Mouse (Mus musculus) intestine, postnatal 0 days (tissue): ENCODE results near the gene Slc25a13. TPM values are rescaled to one million over a fixed set of nuclear protein-coding genes. Genes with fewer than 3 reads are reported as not detected.
"Not testable (repeated sequence)": the region's sequence is repeated elsewhere in the genome, so short reads cannot be mapped to it uniquely, and the experiment has no call there.

ENCODE experiments used
- ATAC-seq: fragments of 200-750 bp; cut with Nextera tagmentation; 2 replicates; pipeline ENCODE4 v1.8.0; 2017; ENCODE audit warnings: mild to moderate bottlenecking, moderate TSS enrichment, moderate library complexity
- H3K27ac ChIP-seq: fragments of 300-500 bp; sonication (generic); 2 replicates; pipeline ENCODE4 v1.5.1; 2014; ENCODE audit warnings: mild to moderate bottlenecking, low read depth, low read length, moderate library complexity
- H3K27me3 ChIP-seq: fragments of 300-500 bp; sonication (generic); replicated peaks from 2 replicates; pipeline ENCODE4 v1.6.1; 2014; ENCODE audit warnings: low read length, mixed read lengths; ENCODE audit not compliant: control insufficient read depth, insufficient read depth
- H3K36me3 ChIP-seq: fragments of 300-500 bp; sonication (generic); 2 replicates; pipeline ENCODE4 v1.6.1; 2014; ENCODE audit warnings: mild to moderate bottlenecking, moderate library complexity; ENCODE audit not compliant: control insufficient read depth, insufficient read depth
- H3K4me1 ChIP-seq: fragments of 300-500 bp; sonication (generic); replicated peaks from 2 replicates; pipeline ENCODE4 v1.6.1; 2014; ENCODE audit warnings: antibody characterized with exemption, low read length, mixed read lengths; ENCODE audit not compliant: control insufficient read depth, insufficient read depth
- H3K4me2 ChIP-seq: fragments of 300-500 bp; sonication (generic); replicated peaks from 2 replicates; pipeline ENCODE4 v1.6.1; 2014; ENCODE audit warnings: low read depth, mild to moderate bottlenecking, moderate library complexity
- H3K4me3 ChIP-seq: fragments of 300-500 bp; sonication (generic); 2 replicates; pipeline ENCODE4 v1.5.1; 2014; ENCODE audit warnings: low read depth, low read length
- H3K9ac ChIP-seq: fragments of 300-500 bp; sonication (generic); 2 replicates; pipeline ENCODE4 v1.6.1; 2014; ENCODE audit warnings: mild to moderate bottlenecking, low read depth, low read length
- H3K9me3 ChIP-seq: fragments of 300-500 bp; sonication (generic); 2 replicates; pipeline ENCODE4 v1.6.1; 2016; ENCODE audit warnings: mixed run types; ENCODE audit not compliant: control insufficient read depth
- CTCF ChIP-seq: sonication (generic); IDR thresholded peaks from 2 replicates; pipeline ENCODE4 v1.5.1; 2016; ENCODE audit warnings: low read depth, mild to moderate bottlenecking, control low read depth, antibody characterized with exemption, moderate library complexity
- WGBS: fragments of 180-500 bp; shearing (Covaris S2); extraction: QIAGEN DNeasy Blood & Tissue Kit; methylation state at CpG from one replicate; pipeline ENCODE4 v1.1.7; 2014; 5-methylcytosine and 5-hydroxymethylcytosine counted together
- polyA plus RNA-seq: library from polyadenylated mRNA; unstranded; fragments of >200 nt; fragmentation: Nextera tagmentation; extraction: Ambion mirVana; gene quantifications from 2 replicates; pipeline ENCODE4 v1.2.1, GENCODE M21; 2015

The Slc25a13 gene
- polyA plus RNA-seq, 1 experiment from 2014 or later = 32.3 TPM

GRCm38 (mm10) chr6:6207836-6208235 lies 9.1 kb downstream of the Slc25a13 start:
- H3K4me2 ChIP-seq = no peak overlapping the region
- H3K9me3 ChIP-seq = no peaks in the 10 kb centered on the region
- no peaks in the 10 kb centered on the region for H3K36me3 ChIP-seq
- ATAC-seq = no peak
- no peak for TF ChIP-seq CTCF
- H3K4me1 ChIP-seq = no peaks in the 10 kb centered on the region
- no peak overlapping the region for H3K9ac ChIP-seq
- no peaks in the 10 kb centered on the region for H3K27me3 ChIP-seq
- 55% methylated on average over 3 of the region's 3 CpGs for WGBS
- H3K27ac ChIP-seq = no peak overlapping the region
- H3K4me3 ChIP-seq = no peak overlapping the region

GRCm38 (mm10) chr6:6207395-6207794 lies 9.6 kb downstream of the Slc25a13 start:
- 33% methylated on average over 1 of the region's 1 CpGs for WGBS
- TF ChIP-seq CTCF = no peak
- Histone ChIP-seq H3K4me1 (no peaks in the 10 kb centered on the region), H3K27ac (no peak overlapping the region), H3K9ac (no peak overlapping the region), H3K27me3 (no peaks in the 10 kb centered on the region), H3K36me3 (no peaks in the 10 kb centered on the region), H3K9me3 (no peaks in the 10 kb centered on the region), H3K4me2 (no peak overlapping the region), H3K4me3 (no peak overlapping the region)
- ATAC-seq = peak; percentile 54; the same call in 1 of the 2 replicates

GRCm38 (mm10) chr6:6205599-6206165 lies 11.3 kb downstream of the Slc25a13 start:
- TF ChIP-seq CTCF = peak; percentile 24; the same call in 1 of the 2 replicates
- H3K4me1 ChIP-seq = no peaks in the 10 kb centered on the region
- H3K9me3 ChIP-seq = no peaks in the 10 kb centered on the region
- no peaks in the 10 kb centered on the region for H3K36me3 ChIP-seq
- no peak overlapping the region for H3K27ac ChIP-seq
- no peaks in the 10 kb centered on the region for H3K27me3 ChIP-seq
- H3K9ac ChIP-seq = no peak overlapping the region
- no peak overlapping the region for H3K4me2 ChIP-seq
- 46% methylated on average over 3 of the region's 3 CpGs for WGBS
- peak; percentile 23; the same call in 1 of the 2 replicates for ATAC-seq
- H3K4me3 ChIP-seq = no peak overlapping the region

- H3K9ac ChIP-seq = no peak overlapping the region
- no peaks in the 10 kb centered on the region for H3K9me3 ChIP-seq
- H3K4me3 ChIP-seq = no peak overlapping the region
- no peak overlapping the region for H3K4me2 ChIP-seq
- H3K27me3 ChIP-seq = no peaks in the 10 kb centered on the region
- H3K4me1 ChIP-seq = no peaks in the 10 kb centered on the region
- H3K36me3 ChIP-seq = no peaks in the 10 kb centered on the region
- WGBS = 87% methylated on average over 6 of the region's 6 CpGs
- no peak for ATAC-seq
- no peak for TF ChIP-seq CTCF
- H3K27ac ChIP-seq = no peak overlapping the region
These were observed 14.5 kb downstream of the Slc25a13 start for GRCm38 (mm10) chr6:6202451-6202850.

GRCm38 (mm10) chr6:6201977-6202376 lies 15.0 kb downstream of the Slc25a13 start:
- no peak for TF ChIP-seq CTCF
- no peaks in the 10 kb centered on the region for H3K36me3 ChIP-seq
- ATAC-seq = no peak
- no peak overlapping the region for H3K9ac ChIP-seq
- H3K4me2 ChIP-seq = no peak overlapping the region
- no peak overlapping the region for H3K27ac ChIP-seq
- H3K4me3 ChIP-seq = no peak overlapping the region
- H3K9me3 ChIP-seq = no peaks in the 10 kb centered on the region
- 90% methylated on average over 5 of the region's 5 CpGs for WGBS
- H3K4me1 ChIP-seq = no peaks in the 10 kb centered on the region
- no peaks in the 10 kb centered on the region for H3K27me3 ChIP-seq

GRCm38 (mm10) chr6:6199138-6199870 lies 17.7 kb downstream of the Slc25a13 start:
- H3K9ac ChIP-seq = no peak overlapping the region
- H3K27me3 ChIP-seq = no peaks in the 10 kb centered on the region
- ATAC-seq = no peak
- 94% methylated on average over 10 of the region's 10 CpGs for WGBS
- no peak for TF ChIP-seq CTCF
- H3K4me1 ChIP-seq = no peaks in the 10 kb centered on the region
- H3K36me3 ChIP-seq = no peaks in the 10 kb centered on the region
- no peak overlapping the region for H3K4me2 ChIP-seq
- no peak overlapping the region for H3K4me3 ChIP-seq
- no peaks in the 10 kb centered on the region for H3K9me3 ChIP-seq
- H3K27ac ChIP-seq = no peak overlapping the region

GRCm38 (mm10) chr6:6198056-6198455 lies 18.9 kb downstream of the Slc25a13 start:
- not testable (repeated sequence) for H3K9ac ChIP-seq, H3K27me3 ChIP-seq, H3K4me1 ChIP-seq, H3K36me3 ChIP-seq, H3K27ac ChIP-seq, ATAC-seq, H3K4me3 ChIP-seq, H3K4me2 ChIP-seq, H3K9me3 ChIP-seq
- WGBS = 89% methylated on average over 3 of the region's 3 CpGs
